Mouse (Mus musculus) forebrain, embryonic 13.5 days (tissue): ENCODE results near the gene Bcl2l12. TPM values are rescaled to one million over a fixed set of nuclear protein-coding genes. Genes with fewer than 3 reads are reported as not detected.

Experiments used
- ATAC-seq: fragments of 200-750 bp; cut with Nextera tagmentation; 2 replicates; pipeline ENCODE4 v1.8.0; 2017
- H3K27ac ChIP-seq: fragments of 300-500 bp; sonication (generic); 2 replicates; pipeline ENCODE4 v1.5.1; 2015; ENCODE audit warnings: inconsistent platforms, mild to moderate bottlenecking, moderate library complexity
- H3K27me3 ChIP-seq: fragments of 300-500 bp; sonication (generic); 2 replicates; pipeline ENCODE4 v1.6.1; 2015; ENCODE audit warnings: mild to moderate bottlenecking, inconsistent platforms
- H3K36me3 ChIP-seq: fragments of 300-500 bp; sonication (generic); 2 replicates; pipeline ENCODE4 v1.6.1; 2015; ENCODE audit warnings: mild to moderate bottlenecking, inconsistent platforms; ENCODE audit not compliant: poor library complexity, severe bottlenecking
- H3K4me1 ChIP-seq: fragments of 300-500 bp; sonication (generic); 2 replicates; pipeline ENCODE4 v1.6.1; 2015; ENCODE audit warnings: inconsistent platforms
- H3K4me2 ChIP-seq: fragments of 300-500 bp; sonication (generic); 2 replicates; pipeline ENCODE4 v1.6.1; 2015; ENCODE audit warnings: inconsistent platforms, mild to moderate bottlenecking, moderate library complexity
- H3K4me3 ChIP-seq: fragments of 300-500 bp; sonication (generic); 2 replicates; pipeline ENCODE4 v1.5.1; 2015; ENCODE audit warnings: mild to moderate bottlenecking, inconsistent platforms
- H3K9ac ChIP-seq: fragments of 300-500 bp; sonication (generic); 2 replicates; pipeline ENCODE4 v1.6.1; 2015; ENCODE audit warnings: mild to moderate bottlenecking, inconsistent platforms
- H3K9me3 ChIP-seq: fragments of 300-500 bp; sonication (generic); replicated peaks from 2 replicates; pipeline ENCODE4 v1.6.1; 2016; ENCODE audit warnings: inconsistent platforms
- WGBS: fragments of 180-500 bp; shearing (Covaris S2); methylation state at CpG from one replicate; pipeline ENCODE4 v1.1.7; 2015; 5-methylcytosine and 5-hydroxymethylcytosine counted together
- polyA plus RNA-seq: library from polyadenylated mRNA; unstranded; fragments of >200 nt; fragmentation: Nextera tagmentation; extraction: Ambion mirVana; gene quantifications from 2 replicates; pipeline ENCODE4 v1.2.1, GENCODE M21; 2015

The Bcl2l12 gene
- polyA plus RNA-seq, 1 experiment from 2014 or later, result 40.5 TPM

DNA sequence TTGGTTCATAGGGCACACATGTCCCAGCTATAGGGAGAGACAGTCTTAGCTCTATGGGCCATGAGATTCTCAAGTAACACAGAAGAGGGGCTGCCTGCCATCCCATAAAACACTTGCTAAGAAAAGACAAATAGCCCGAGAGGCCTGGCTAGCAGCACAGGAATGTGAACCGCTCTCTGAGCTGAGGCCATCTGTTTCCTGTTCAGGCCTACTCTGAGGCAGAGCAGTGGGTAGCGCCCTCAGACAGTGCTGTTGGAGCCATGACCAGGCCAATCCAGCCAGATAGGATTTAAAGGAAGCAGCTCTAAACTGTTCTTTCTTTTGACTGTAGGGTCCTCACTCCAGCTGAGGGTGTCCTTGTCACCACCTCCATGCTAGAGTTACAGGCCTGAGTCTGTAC is 6.0 kb upstream of the Bcl2l12 start:
- Histone ChIP-seq H3K4me2 (no peak overlapping the region), H3K27me3 (no peaks in the 10 kb centered on the region), H3K9ac (no peak overlapping the region), H3K4me1 (peaks cover 2% of the 10 kb centered on the region), H3K4me3 (no peak overlapping the region), H3K36me3 (peaks cover 100% of the 10 kb centered on the region), H3K9me3 (no peaks in the 10 kb centered on the region), H3K27ac (no peak overlapping the region)
- no peak for ATAC-seq
- WGBS, result 92% methylated on average over 3 of the region's 3 CpGs

DNA sequence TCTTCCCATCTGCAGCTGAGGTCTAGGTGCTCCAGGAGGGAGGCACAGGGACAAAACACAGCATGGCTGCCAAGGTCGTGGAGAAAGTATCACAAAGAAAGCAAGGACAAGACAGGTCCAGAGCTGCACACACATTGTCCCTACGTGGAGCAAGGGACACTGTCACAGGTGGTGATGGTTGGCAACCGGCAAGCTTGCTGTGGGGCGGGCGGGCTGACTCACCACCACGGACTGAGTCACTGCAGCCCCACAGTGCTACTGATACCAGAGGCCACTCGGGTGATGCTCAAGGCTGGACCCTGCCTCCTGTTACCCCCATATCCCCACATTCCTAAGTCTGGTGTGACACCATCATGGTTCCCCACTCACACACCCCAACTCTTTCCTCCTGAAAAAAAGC is 3.9 kb upstream of the Bcl2l12 start:
- no peak overlapping the region for H3K4me3 ChIP-seq
- no peak for ATAC-seq
- no peak overlapping the region for H3K9ac ChIP-seq
- WGBS, result 91% methylated on average over 7 of the region's 7 CpGs
- peaks cover 79% of the 10 kb centered on the region for H3K36me3 ChIP-seq
- no peaks in the 10 kb centered on the region for H3K27me3 ChIP-seq
- H3K4me1 ChIP-seq, result peaks cover 18% of the 10 kb centered on the region
- no peaks in the 10 kb centered on the region for H3K9me3 ChIP-seq
- H3K27ac ChIP-seq, result no peak overlapping the region
- no peak overlapping the region for H3K4me2 ChIP-seq

DNA sequence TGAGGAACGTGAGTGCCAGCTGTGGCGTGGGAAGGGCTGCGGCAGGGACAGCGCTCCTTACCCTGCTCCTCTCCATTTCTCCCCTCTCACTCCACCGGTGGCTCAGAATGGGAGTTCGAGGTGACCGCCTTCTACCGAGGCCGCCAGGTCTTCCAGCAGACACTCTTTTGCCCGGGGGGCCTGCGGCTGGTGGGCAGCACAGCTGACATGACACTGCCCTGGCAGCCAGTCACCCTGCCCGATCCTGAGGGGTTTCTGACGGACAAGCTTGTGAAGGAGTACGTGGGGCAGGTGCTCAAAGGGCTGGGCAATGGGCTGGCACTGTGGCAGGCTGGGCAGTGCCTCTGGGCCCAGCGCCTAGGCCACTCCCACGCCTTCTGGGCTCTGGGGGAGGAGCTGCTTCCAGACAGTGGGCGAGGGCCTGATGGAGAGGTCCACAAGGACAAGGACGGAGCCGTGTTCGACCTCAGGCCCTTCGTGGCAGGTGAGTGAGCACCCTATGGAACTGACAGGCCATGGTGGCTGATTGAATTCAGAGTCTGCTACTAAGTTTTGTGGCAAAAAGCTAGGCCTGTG is 2.1 kb upstream of the Bcl2l12 start:
- Histone ChIP-seq H3K9ac (no peak overlapping the region; the same call in 1 of the 2 replicates), H3K4me1 (peaks cover 32% of the 10 kb centered on the region), H3K4me2 (no peak overlapping the region), H3K27me3 (no peaks in the 10 kb centered on the region), H3K36me3 (peaks cover 62% of the 10 kb centered on the region), H3K4me3 (no peak overlapping the region), H3K27ac (no peak overlapping the region), H3K9me3 (no peaks in the 10 kb centered on the region)
- 82% methylated on average over 21 of the region's 21 CpGs for WGBS
- ATAC-seq, result no peak

- Histone ChIP-seq H3K9ac (no peak overlapping the region), H3K36me3 (peaks cover 62% of the 10 kb centered on the region), H3K4me3 (no peak overlapping the region), H3K9me3 (no peaks in the 10 kb centered on the region), H3K4me2 (no peak overlapping the region), H3K27ac (no peak overlapping the region), H3K4me1 (peaks cover 33% of the 10 kb centered on the region), H3K27me3 (no peaks in the 10 kb centered on the region)
- ATAC-seq, result no peak
- 87% methylated on average over 11 of the region's 11 CpGs for WGBS
Measured at GRCm38 (mm10) chr7:44999753-45000152, 1.2 kb upstream of the Bcl2l12 start.

GRCm38 (mm10) chr7:44997940-44998428 is 528 bp downstream of the Bcl2l12 start:
- Histone ChIP-seq H3K9ac (peak overlapping the region; percentile 88), H3K9me3 (no peaks in the 10 kb centered on the region), H3K27ac (peak overlapping the region; percentile 67), H3K4me2 (peak overlapping the region; percentile 87), H3K27me3 (no peaks in the 10 kb centered on the region), H3K4me3 (peak overlapping the region; percentile 61), H3K36me3 (peaks cover 52% of the 10 kb centered on the region), H3K4me1 (peaks cover 33% of the 10 kb centered on the region)
- 5% methylated on average over 15 of the region's 15 CpGs for WGBS
- ATAC-seq, result no peak; the same call in 1 of the 2 replicates

- Histone ChIP-seq H3K27me3 (no peaks in the 10 kb centered on the region), H3K27ac (peak within 1 kb of the TSS; percentile 67), H3K9ac (peak within 1 kb of the TSS; percentile 88), H3K4me3 (peak within 1 kb of the TSS; percentile 61), H3K9me3 (no peaks in the 10 kb centered on the region), H3K4me1 (peaks cover 33% of the 10 kb centered on the region), H3K4me2 (peak within 1 kb of the TSS; percentile 87), H3K36me3 (peaks cover 52% of the 10 kb centered on the region)
- WGBS, result under 1% methylated on average over 43 of the region's 43 CpGs
- peak; percentile 94 for ATAC-seq
Measured at GRCm38 (mm10) chr7:44997231-44997939, 1.1 kb downstream of the Bcl2l12 start, which contains the start of gene Irf3. TSS of gene Irf3 (plus strand) at chr7:44997648.

GRCm38 (mm10) chr7:44996672-44997071 is 1.8 kb downstream of the Bcl2l12 start:
- Histone ChIP-seq H3K27me3 (no peaks in the 10 kb centered on the region), H3K9me3 (no peaks in the 10 kb centered on the region), H3K4me2 (peak overlapping the region; percentile 87), H3K36me3 (peaks cover 52% of the 10 kb centered on the region), H3K4me3 (peak overlapping the region; percentile 61), H3K9ac (peak overlapping the region; percentile 88), H3K4me1 (peaks cover 33% of the 10 kb centered on the region), H3K27ac (peak overlapping the region; percentile 20; the same call in 1 of the 2 replicates)
- WGBS, result 15% methylated on average over 10 of the region's 10 CpGs
- no peak for ATAC-seq

GRCm38 (mm10) chr7:44986879-44987718 is 11.4 kb downstream of the Bcl2l12 start:
- no peak; the same call in 1 of the 2 replicates for ATAC-seq

DNA sequence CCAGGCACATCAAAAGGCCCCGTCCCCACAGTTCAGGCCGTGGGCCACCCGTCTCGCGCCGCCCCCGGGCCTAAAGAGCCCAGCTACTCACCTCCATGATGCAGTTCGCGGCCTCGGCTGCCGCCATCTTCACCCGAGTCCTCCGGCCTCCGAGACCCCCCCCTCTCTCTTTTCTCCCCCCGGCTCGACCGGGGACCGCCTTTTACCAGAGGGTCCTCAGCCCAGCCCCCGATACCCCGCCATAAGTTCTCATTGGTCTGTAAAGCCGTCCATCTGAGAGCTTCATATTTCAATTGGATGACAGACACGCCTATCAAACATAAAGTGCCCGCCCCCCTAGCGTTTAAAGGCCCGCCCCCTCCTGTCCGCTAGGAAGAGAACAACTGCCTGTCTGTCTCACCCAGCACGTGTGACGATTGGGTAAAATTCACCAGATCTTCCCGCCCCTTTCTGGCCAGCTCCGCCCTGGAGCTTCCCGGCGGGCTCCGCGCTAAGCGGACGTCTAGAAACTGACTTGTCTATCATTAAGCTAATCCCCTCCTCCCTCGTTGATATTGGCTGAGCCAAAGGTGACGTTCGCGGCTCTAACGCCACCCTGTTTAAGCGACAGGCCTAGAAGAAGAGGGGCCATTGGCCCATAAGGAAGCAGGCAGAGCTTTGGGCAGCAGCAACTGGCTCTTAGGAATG is 12.2 kb downstream of the Bcl2l12 start, which contains the start of gene Prmt1:
Prmt1 (minus strand) TSS at position 377 of the 687 bp plus-strand sequence.
- under 1% methylated on average over 42 of the region's 42 CpGs for WGBS
- Histone ChIP-seq H3K27ac (peak within 1 kb of the TSS; percentile 93), H3K9me3 (no peaks in the 10 kb centered on the region)

More at GRCm38 (mm10) chr7:44986879-44987718, 11.4 kb downstream of the Bcl2l12 start:
- Histone ChIP-seq H3K9ac (peak overlapping the region; percentile 80), H3K27me3 (no peaks in the 10 kb centered on the region), H3K9me3 (no peaks in the 10 kb centered on the region), H3K27ac (peak overlapping the region; percentile 90), H3K36me3 (peaks cover 28% of the 10 kb centered on the region), H3K4me2 (peak overlapping the region; percentile 71), H3K4me3 (peak overlapping the region; percentile 96), H3K4me1 (peaks cover 42% of the 10 kb centered on the region)
- WGBS, result under 1% methylated on average over 29 of the region's 29 CpGs

DNA sequence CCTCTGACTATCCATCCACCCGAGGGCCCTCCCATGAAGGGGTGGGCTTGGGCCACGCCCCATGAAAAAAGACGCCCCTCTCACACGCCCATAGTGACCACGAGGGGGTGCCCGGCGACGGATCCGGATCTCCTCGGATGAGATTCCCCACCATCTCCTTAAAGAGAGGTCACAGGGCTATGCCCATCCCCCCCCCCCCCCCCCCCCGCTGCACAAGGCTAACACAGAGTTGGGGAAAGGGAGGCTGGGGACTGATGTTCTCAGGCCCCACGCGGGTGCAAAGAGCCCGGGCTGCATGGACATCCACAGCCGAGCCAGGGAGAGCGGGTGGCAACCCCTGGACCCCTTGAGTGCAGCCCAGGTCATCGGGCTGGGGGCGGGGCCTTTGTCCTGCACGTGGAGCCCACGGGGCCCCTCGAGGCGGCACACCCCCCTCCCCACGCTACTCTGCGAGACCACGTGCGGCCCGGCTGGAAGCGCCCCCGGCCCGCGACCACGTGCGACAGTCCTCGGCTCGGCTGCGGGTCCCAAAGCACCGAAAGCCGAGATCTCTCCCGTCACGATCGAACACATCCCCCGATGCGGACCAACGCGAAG is 12.8 kb downstream of the Bcl2l12 start:
- 0% methylated on average over 32 of the region's 45 CpGs for WGBS
- ATAC-seq, result no peak
- Histone ChIP-seq H3K9ac (peak overlapping the region; percentile 98), H3K4me2 (peak overlapping the region; percentile 73), H3K36me3 (peaks cover 31% of the 10 kb centered on the region), H3K4me1 (peaks cover 42% of the 10 kb centered on the region), H3K27ac (peak overlapping the region; percentile 93), H3K4me3 (peak overlapping the region; percentile 96), H3K9me3 (no peaks in the 10 kb centered on the region), H3K27me3 (no peaks in the 10 kb centered on the region)

More for the DNA sequence above, 12.2 kb downstream of the Bcl2l12 start, which contains the start of gene Prmt1:
- Histone ChIP-seq H3K9ac (peak within 1 kb of the TSS; percentile 98), H3K4me2 (peak within 1 kb of the TSS; percentile 73), H3K4me3 (peak within 1 kb of the TSS; percentile 96), H3K27me3 (no peaks in the 10 kb centered on the region), H3K36me3 (peaks cover 29% of the 10 kb centered on the region), H3K4me1 (peaks cover 42% of the 10 kb centered on the region)
- peak; percentile 97 for ATAC-seq

GRCm38 (mm10) chr7:44984833-44985164 is 13.7 kb downstream of the Bcl2l12 start:
- H3K4me2 ChIP-seq, result peak overlapping the region; percentile 73
- no peaks in the 10 kb centered on the region for H3K27me3 ChIP-seq
- peaks cover 34% of the 10 kb centered on the region for H3K36me3 ChIP-seq
- WGBS, result 49% methylated on average over 3 of the region's 3 CpGs
- peak overlapping the region; percentile 96 for H3K4me3 ChIP-seq
- no peaks in the 10 kb centered on the region for H3K9me3 ChIP-seq
- peak overlapping the region; percentile 93; the same call in 1 of the 2 replicates for H3K27ac ChIP-seq
- peak overlapping the region; percentile 98 for H3K9ac ChIP-seq
- no peak for ATAC-seq
- H3K4me1 ChIP-seq, result peaks cover 42% of the 10 kb centered on the region
